7 mouse cellular contexts compared by ENCODE assay signal in genomic region chr13:28720639-28721239, GRCm38 (mm10).
DNase-seq lines count a peak whose midpoint lies in the region; ATAC-seq and TF ChIP-seq lines count a peak whose summit lies in the region.

No protein-coding gene starts in this region.

- H3K4me2 ChIP-seq in hindbrain, embryonic 16.5 days (ENCODE audit: low read length): peak overlapping the region; percentile 16

- no peak overlapping the region for H3K4me3 ChIP-seq in thymus, adult 2 months (ENCODE audit: control insufficient read depth, insufficient read depth, low read length)
- H3K4me3 ChIP-seq in hindbrain, embryonic 16.5 days (ENCODE audit: low read length): no peak overlapping the region

- no peak for DNase-seq in thymus, adult 2 months
- no peak for DNase-seq in thymus, postnatal 25 days
- peak; percentile 55 to 61 for DNase-seq in frontal cortex, postnatal 14 days (ENCODE audit: low spot score in 2 of 2)
- DNase-seq in thymus, postnatal 14 days: peak; percentile 42

- no peak for TF ChIP-seq POLR2A in thymus, adult 2 months (IDR thresholded peaks at IDR 0.05; ENCODE audit: control insufficient read depth, extremely low read depth, insufficient read depth, low read length, poor library complexity)

- no peak for TF ChIP-seq CTCF in thymus, adult 2 months (IDR thresholded peaks at IDR 0.05; ENCODE audit: borderline replicate concordance, control insufficient read depth, extremely low read depth, insufficient read depth, low read length, poor library complexity)

- no peaks in the 10 kb centered on the region for H3K27me3 ChIP-seq in thymus, adult 2 months (ENCODE audit: control insufficient read depth, insufficient read depth, low read length)
- H3K27me3 ChIP-seq in hindbrain, embryonic 16.5 days (replicated peaks; ENCODE audit: control insufficient read depth, insufficient read depth, low read length): no peaks in the 10 kb centered on the region

- 44% methylated on average over 11 of the region's 11 CpGs for WGBS in thymus, adult 2 months
- 39% methylated on average over 11 of the region's 11 CpGs for WGBS in hindbrain, embryonic 16.5 days

- peaks cover 32% of the 10 kb centered on the region for H3K4me1 ChIP-seq in thymus, adult 2 months (replicated peaks; ENCODE audit: control insufficient read depth, insufficient read depth, low read length)
- H3K4me1 ChIP-seq in hindbrain, embryonic 16.5 days (ENCODE audit: control insufficient read depth, insufficient read depth, low read depth, low read length): peaks cover 21% of the 10 kb centered on the region

- peak; percentile 59 for ATAC-seq in hindbrain, embryonic 16.5 days
- 0 out of 2 replicates have a peak, but pooled peaks have one; percentile 17 for ATAC-seq in megakaryocyte progenitor cell, adult 5-6 weeks (replicated peaks; ENCODE audit: poor library complexity)
- ATAC-seq in megakaryocyte-erythroid progenitor cell, adult 5-6 weeks (replicated peaks; ENCODE audit: low FRiP score, low TSS enrichment, poor library complexity, severe bottlenecking): no peak

- H3K9me3 ChIP-seq in hindbrain, embryonic 16.5 days (ENCODE audit: control insufficient read depth, low read length): no peaks in the 10 kb centered on the region

- H3K9ac ChIP-seq in hindbrain, embryonic 16.5 days (ENCODE audit: low read depth, low read length): no peak overlapping the region

- H3K27ac ChIP-seq in thymus, adult 2 months (ENCODE audit: control insufficient read depth, insufficient read depth, low read length): peak overlapping the region; percentile 77
- peak overlapping the region; percentile 51; the same call in 1 of the 2 replicates for H3K27ac ChIP-seq in hindbrain, embryonic 16.5 days (ENCODE audit: low read depth, low read length)

- no peaks in the 10 kb centered on the region for H3K36me3 ChIP-seq in thymus, adult 2 months (ENCODE audit: control insufficient read depth, insufficient read depth, low read length)
- no peaks in the 10 kb centered on the region for H3K36me3 ChIP-seq in hindbrain, embryonic 16.5 days (ENCODE audit: control insufficient read depth, insufficient read depth, low read length)

Comparison
In these comparisons a context has a peak if more than half of its experiments do, and no peak if none do; other contexts are left out.
1. DNase-seq: peak in frontal cortex, postnatal 14 days (2 of 2) and thymus, postnatal 14 days (single experiment); none in thymus, adult 2 months (single experiment) and thymus, postnatal 25 days (single experiment).